Mouse (Mus musculus): Measurements from ENCODE around the gene Amigo3. TPM values are rescaled to one million over a fixed set of nuclear protein-coding genes. Genes with fewer than 3 reads are reported as not detected.
"Not testable (repeated sequence)": the region's sequence is repeated elsewhere in the genome, so short reads cannot be mapped to it uniquely, and the experiment has no call there.

Amigo3 gene
- 1.4 and 1.6 TPM in 2 replicates for polyA plus RNA-seq (2015; fragmentation: Nextera tagmentation; extraction: Ambion mirVana)

GRCm38 (mm10) chr9:108052885-108053664 is at the start of gene Amigo3:
Amigo3 (plus strand) TSS chr9:108053159.
- peak within 1 kb of the TSS; percentile 14; the same call in 1 of the 2 replicates for H3K9ac ChIP-seq (ENCODE audit: low read depth, low read length)

GRCm38 (mm10) chr9:108003531-108003890 is 49.4 kb upstream of the Amigo3 start:
- H3K36me3 ChIP-seq (ENCODE audit: insufficient read depth, low read length): no peaks in the 10 kb centered on the region
- TF ChIP-seq CTCF (IDR thresholded peaks at IDR 0.05; ENCODE audit: low read depth): no peak
- DNase-seq (ENCODE audit: low spot score): peak; percentile 37
- H3K9ac ChIP-seq (ENCODE audit: low read depth, low read length): peak overlapping the region; percentile 99
- peak overlapping the region; percentile 72 for H3K4me2 ChIP-seq (ENCODE audit: low read length)
- no peaks in the 10 kb centered on the region for H3K9me3 ChIP-seq (replicated peaks; ENCODE audit: low read length)
- peak overlapping the region; percentile 97 for H3K4me3 ChIP-seq (replicated peaks; ENCODE audit: low read depth, low read length)
- H3K27ac ChIP-seq: peak overlapping the region; percentile 95; the same call in 1 of the 2 replicates
- peaks cover 13% of the 10 kb centered on the region; the same call in 1 of the 2 replicates for H3K4me1 ChIP-seq (replicated peaks; ENCODE audit: insufficient read depth, low read length)
- H3K27me3 ChIP-seq (ENCODE audit: insufficient read depth, low read length): no peaks in the 10 kb centered on the region
- no peak for ATAC-seq (replicated peaks; ENCODE audit: low FRiP score, low read depth)
- 8% methylated on average over 8 of the region's 8 CpGs for WGBS

More at GRCm38 (mm10) chr9:108052885-108053664, at the start of gene Amigo3:
- DNase-seq (ENCODE audit: low spot score): peak; percentile 98
- Histone ChIP-seq H3K27me3 (ENCODE audit: insufficient read depth, low read length) (no peaks in the 10 kb centered on the region), H3K36me3 (ENCODE audit: insufficient read depth, low read length) (peaks cover 34% of the 10 kb centered on the region), H3K4me3 (replicated peaks; ENCODE audit: low read depth, low read length) (no peak within 1 kb of the TSS), H3K9me3 (replicated peaks; ENCODE audit: low read length) (no peaks in the 10 kb centered on the region), H3K27ac (no peak within 1 kb of the TSS; the same call in 1 of the 2 replicates), H3K4me1 (replicated peaks; ENCODE audit: insufficient read depth, low read length) (peaks cover 10% of the 10 kb centered on the region; the same call in 1 of the 2 replicates), H3K4me2 (ENCODE audit: low read length) (peak within 1 kb of the TSS; percentile 41)
- TF ChIP-seq CTCF (IDR thresholded peaks at IDR 0.05; ENCODE audit: low read depth): peak; percentile 99
- 53% methylated on average over 20 of the region's 20 CpGs for WGBS
- peak; percentile 36 for ATAC-seq (replicated peaks; ENCODE audit: low FRiP score, low read depth)

- Histone ChIP-seq H3K4me3 (replicated peaks; ENCODE audit: low read depth, low read length) (no peak overlapping the region), H3K4me2 (ENCODE audit: low read length) (no peak overlapping the region), H3K27ac (no peak overlapping the region), H3K27me3 (ENCODE audit: insufficient read depth, low read length) (no peaks in the 10 kb centered on the region), H3K36me3 (ENCODE audit: insufficient read depth, low read length) (0 out of 2 replicates have a peak, but pooled peaks cover 2% of the 10 kb centered on the region), H3K9me3 (replicated peaks; ENCODE audit: low read length) (no peaks in the 10 kb centered on the region), H3K4me1 (replicated peaks; ENCODE audit: insufficient read depth, low read length) (0 out of 2 replicates have a peak, but pooled peaks cover 5% of the 10 kb centered on the region), H3K9ac (ENCODE audit: low read depth, low read length) (no peak overlapping the region)
- no peak for TF ChIP-seq CTCF (IDR thresholded peaks at IDR 0.05; ENCODE audit: low read depth)
- no peak for DNase-seq (ENCODE audit: low spot score)
- WGBS: 84% methylated on average over 5 of the region's 5 CpGs
- no peak for ATAC-seq (replicated peaks; ENCODE audit: low FRiP score, low read depth)
These were observed 44.9 kb upstream of the Amigo3 start for GRCm38 (mm10) chr9:108008041-108008440.

- no peaks in the 10 kb centered on the region for H3K27me3 ChIP-seq (ENCODE audit: insufficient read depth, low read length)
- H3K4me1 ChIP-seq (replicated peaks; ENCODE audit: insufficient read depth, low read length): no peaks in the 10 kb centered on the region
- DNase-seq (ENCODE audit: low spot score) (no peak), ATAC-seq (replicated peaks; ENCODE audit: low FRiP score, low read depth) (no peak)
- H3K4me3 ChIP-seq (replicated peaks; ENCODE audit: low read depth, low read length): no peak overlapping the region
- TF ChIP-seq CTCF (IDR thresholded peaks at IDR 0.05; ENCODE audit: low read depth): no peak
- no peak overlapping the region for H3K9ac ChIP-seq (ENCODE audit: low read depth, low read length)
- H3K27ac ChIP-seq: no peak overlapping the region
- H3K36me3 ChIP-seq (ENCODE audit: insufficient read depth, low read length): 0 out of 2 replicates have a peak, but pooled peaks cover 2% of the 10 kb centered on the region
- H3K4me2 ChIP-seq (ENCODE audit: low read length): no peak overlapping the region
- no peaks in the 10 kb centered on the region for H3K9me3 ChIP-seq (replicated peaks; ENCODE audit: low read length)
These were observed 42.6 kb upstream of the Amigo3 start for GRCm38 (mm10) chr9:108010385-108010784.

- H3K27ac ChIP-seq; H3K4me2 ChIP-seq (ENCODE audit: low read length); H3K4me1 ChIP-seq (replicated peaks; ENCODE audit: insufficient read depth, low read length); H3K9me3 ChIP-seq (replicated peaks; ENCODE audit: low read length); H3K4me3 ChIP-seq (replicated peaks; ENCODE audit: low read depth, low read length); H3K27me3 ChIP-seq (ENCODE audit: insufficient read depth, low read length); ATAC-seq (replicated peaks; ENCODE audit: low FRiP score, low read depth); H3K9ac ChIP-seq (ENCODE audit: low read depth, low read length); H3K36me3 ChIP-seq (ENCODE audit: insufficient read depth, low read length); DNase-seq (ENCODE audit: low spot score): not testable (repeated sequence)
- peak; percentile 35 for TF ChIP-seq CTCF (IDR thresholded peaks at IDR 0.05; ENCODE audit: low read depth)
- WGBS: 91% methylated on average over 2 of the region's 2 CpGs
These were observed 39.4 kb upstream of the Amigo3 start for GRCm38 (mm10) chr9:108013577-108013976.

- 81% methylated on average over 3 of the region's 3 CpGs for WGBS
- 0 out of 2 replicates have a peak, but pooled peaks cover 9% of the 10 kb centered on the region for H3K36me3 ChIP-seq (ENCODE audit: insufficient read depth, low read length)
- H3K4me1 ChIP-seq (replicated peaks; ENCODE audit: insufficient read depth, low read length): 0 out of 2 replicates have a peak, but pooled peaks cover 6% of the 10 kb centered on the region
- H3K27me3 ChIP-seq (ENCODE audit: insufficient read depth, low read length): no peaks in the 10 kb centered on the region
- TF ChIP-seq CTCF (IDR thresholded peaks at IDR 0.05; ENCODE audit: low read depth): no peak
- ATAC-seq (replicated peaks; ENCODE audit: low FRiP score, low read depth) (no peak), DNase-seq (ENCODE audit: low spot score) (no peak)
- no peak overlapping the region for H3K4me2 ChIP-seq (ENCODE audit: low read length)
- no peaks in the 10 kb centered on the region for H3K9me3 ChIP-seq (replicated peaks; ENCODE audit: low read length)
- H3K9ac ChIP-seq (ENCODE audit: low read depth, low read length): no peak overlapping the region
- no peak overlapping the region for H3K4me3 ChIP-seq (replicated peaks; ENCODE audit: low read depth, low read length)
- no peak overlapping the region for H3K27ac ChIP-seq
These were observed 35.8 kb upstream of the Amigo3 start for GRCm38 (mm10) chr9:108017127-108017526.
